ENCODE assay signal across 9 mouse cellular contexts in the genomic region with DNA sequence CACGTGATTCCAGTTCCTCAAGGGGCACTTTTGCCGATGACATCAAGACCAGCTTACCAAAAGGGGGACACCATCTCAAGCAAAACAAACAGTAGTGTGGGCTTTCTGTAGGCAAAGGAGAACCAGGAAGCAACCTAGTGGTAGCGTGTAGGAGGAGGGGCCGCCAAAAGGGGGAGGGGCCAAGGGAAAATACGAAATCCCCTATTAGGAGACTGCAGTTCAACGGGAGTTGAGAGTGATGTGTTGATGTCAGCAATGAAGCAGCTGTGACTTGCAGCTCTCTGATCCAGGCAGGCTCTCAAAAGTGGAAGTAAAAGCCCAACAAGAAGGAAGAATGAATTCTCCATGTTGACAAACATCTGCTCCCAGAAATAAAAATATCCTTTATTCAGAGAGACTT. TPM values are rescaled to one million over a fixed set of nuclear protein-coding genes. Genes with fewer than 3 reads are reported as not detected.
A peak's percentile ranks its signal among the peaks of the same experiment; 100 is the strongest.
DNase-seq lines count a peak whose midpoint lies in the region; ATAC-seq lines count a peak whose summit lies in the region.
"Had no signal": no experiment of that assay in that cellular context is flagged by ENCODE, and none has a peak within 500 bp of the region (broad histone marks: within the 10 kb centered on the region; RNA-seq: fewer than 3 reads in every experiment).

No protein-coding gene starts in this region.

- H3K4me1 ChIP-seq in kidney, embryonic 16.5 days (ENCODE audit: insufficient read depth, low read length), result peaks cover 8% of the 10 kb centered on the region; the same call in 1 of the 2 replicates
- H3K4me1 ChIP-seq in heart, embryonic 10.5 days, result peaks cover 12% of the 10 kb centered on the region
- peaks cover 40% of the 10 kb centered on the region for H3K4me1 ChIP-seq in liver, embryonic 12.5 days
- no peaks in the 10 kb centered on the region for H3K4me1 ChIP-seq in hindbrain, embryonic 12.5 days

- H3K9me3 ChIP-seq in kidney, embryonic 16.5 days (ENCODE audit: low read length), result peaks cover 5% of the 10 kb centered on the region; the same call in 1 of the 2 replicates
- H3K9me3 ChIP-seq in heart, embryonic 10.5 days, result no peaks in the 10 kb centered on the region
- H3K9me3 ChIP-seq in liver, embryonic 12.5 days (replicated peaks), result peaks cover 9% of the 10 kb centered on the region; the same call in 1 of the 2 replicates
- H3K9me3 ChIP-seq in hindbrain, embryonic 12.5 days (replicated peaks), result no peaks in the 10 kb centered on the region

- WGBS in kidney, embryonic 16.5 days, result 47% methylated on average over 6 of the region's 6 CpGs
- WGBS in heart, embryonic 10.5 days, result 23% methylated on average over 6 of the region's 6 CpGs
- 6% methylated on average over 6 of the region's 6 CpGs for WGBS in liver, embryonic 12.5 days (ENCODE audit: insufficient replicate concordance)
- 39% methylated on average over 6 of the region's 6 CpGs for WGBS in hindbrain, embryonic 12.5 days

- H3K9ac ChIP-seq in kidney, embryonic 16.5 days (replicated peaks; ENCODE audit: low read length), result no peak overlapping the region
- H3K9ac ChIP-seq in liver, embryonic 12.5 days, result peak overlapping the region; percentile 61
- H3K9ac ChIP-seq in hindbrain, embryonic 12.5 days, result no peak overlapping the region

- peak overlapping the region; percentile 29 for H3K4me2 ChIP-seq in kidney, embryonic 16.5 days (replicated peaks; ENCODE audit: low read depth, low read length)
- H3K4me2 ChIP-seq in liver, embryonic 12.5 days, result peak overlapping the region; percentile 69
- no peak overlapping the region for H3K4me2 ChIP-seq in hindbrain, embryonic 12.5 days (replicated peaks)

- H3K4me3 ChIP-seq in kidney, embryonic 16.5 days (ENCODE audit: low read length), result 0 out of 2 replicates have a peak overlapping the region, but pooled peaks have one; percentile 10
- peak overlapping the region; percentile 22; the same call in 1 of the 2 replicates for H3K4me3 ChIP-seq in heart, embryonic 10.5 days
- peak overlapping the region; percentile 31 for H3K4me3 ChIP-seq in liver, embryonic 12.5 days
- no peak overlapping the region for H3K4me3 ChIP-seq in hindbrain, embryonic 12.5 days

- no peak for DNase-seq in kidney, adult 18-20 months
- DNase-seq in heart, embryonic 10.5 days (ENCODE audit: low spot score), result no peak
- peak; percentile 72 for DNase-seq in spleen, adult 12 weeks (ENCODE audit: low spot score)
- DNase-seq in cerebellum, adult 11 months, result no peak
- DNase-seq in left cerebral cortex, postnatal 36 days (ENCODE audit: low spot score in 2 of 2), result no peak

- H3K27me3 ChIP-seq in kidney, embryonic 16.5 days (ENCODE audit: insufficient read depth, low read length), result no peaks in the 10 kb centered on the region
- H3K27me3 ChIP-seq in heart, embryonic 10.5 days (ENCODE audit: insufficient read depth, poor library complexity, severe bottlenecking), result no peaks in the 10 kb centered on the region
- no peaks in the 10 kb centered on the region for H3K27me3 ChIP-seq in liver, embryonic 12.5 days (replicated peaks)
- H3K27me3 ChIP-seq in hindbrain, embryonic 12.5 days, result no peaks in the 10 kb centered on the region

- intact Hi-C loops in left cerebral cortex, postnatal 36 days (cut with DNase I), result no loop called here

- no peaks in the 10 kb centered on the region for H3K36me3 ChIP-seq in kidney, embryonic 16.5 days (ENCODE audit: insufficient read depth, low read length)
- no peaks in the 10 kb centered on the region for H3K36me3 ChIP-seq in heart, embryonic 10.5 days
- 0 out of 2 replicates have a peak, but pooled peaks cover 3% of the 10 kb centered on the region for H3K36me3 ChIP-seq in liver, embryonic 12.5 days
- H3K36me3 ChIP-seq in hindbrain, embryonic 12.5 days, result no peaks in the 10 kb centered on the region

- no peak overlapping the region for H3K27ac ChIP-seq in kidney, embryonic 16.5 days (ENCODE audit: low read length)
- H3K27ac ChIP-seq in heart, embryonic 10.5 days, result no peak overlapping the region
- H3K27ac ChIP-seq in liver, embryonic 12.5 days, result peak overlapping the region; percentile 92
- no peak overlapping the region for H3K27ac ChIP-seq in hindbrain, embryonic 12.5 days

- no peak for ATAC-seq in kidney, embryonic 16.5 days (ENCODE audit: low FRiP score, low TSS enrichment)
- ATAC-seq in liver, embryonic 12.5 days, result peak; percentile 63
- ATAC-seq in hindbrain, embryonic 12.5 days (ENCODE audit: low FRiP score), result no peak

RNA-seq across cellular contexts. Expression of a gene that starts 17.7 kb away (rescaled TPM):
- polyA plus RNA-seq in kidney, embryonic 16.5 days (2015; fragmentation: Nextera tagmentation; extraction: Ambion mirVana), result 0.11 TPM in 1 of 2 replicates, not detected in the other
- not detected in 2 replicates for polyA plus RNA-seq in heart, embryonic 10.5 days (2016; fragmentation: Nextera tagmentation; extraction: Ambion mirVana)
- 0.05 TPM in 1 of 2 replicates, not detected in the other for polyA plus RNA-seq in liver, embryonic 12.5 days (2016; fragmentation: Nextera tagmentation; extraction: Ambion mirVana)
- not detected for total RNA-seq in left cerebral cortex, postnatal 36 days (2021)
- polyA plus RNA-seq in hindbrain, embryonic 12.5 days (2016; fragmentation: Nextera tagmentation; extraction: Ambion mirVana), result not detected in 2 replicates
- total RNA-seq: left cerebral cortex, postnatal 10 days had no signal

RNA-seq across cellular contexts. Expression of a gene that starts 25.3 kb away (rescaled TPM):
- polyA plus RNA-seq in kidney, embryonic 16.5 days (2015; fragmentation: Nextera tagmentation; extraction: Ambion mirVana), result 11.2 and 13.9 TPM in 2 replicates
- polyA plus RNA-seq in heart, embryonic 10.5 days (2016; fragmentation: Nextera tagmentation; extraction: Ambion mirVana), result 12.6 and 12.7 TPM in 2 replicates
- polyA plus RNA-seq in liver, embryonic 12.5 days (2016; fragmentation: Nextera tagmentation; extraction: Ambion mirVana), result 9.3 and 10.0 TPM in 2 replicates
- 100 to 1,000 TPM; 128 to 140 TPM for total RNA-seq in left cerebral cortex, postnatal 36 days (2021)
- 25.9 and 26.8 TPM in 2 replicates for polyA plus RNA-seq in hindbrain, embryonic 12.5 days (2016; fragmentation: Nextera tagmentation; extraction: Ambion mirVana)
